Mouse (Mus musculus): Measurements from ENCODE around the gene Fam20c.

The Fam20c gene

DNA sequence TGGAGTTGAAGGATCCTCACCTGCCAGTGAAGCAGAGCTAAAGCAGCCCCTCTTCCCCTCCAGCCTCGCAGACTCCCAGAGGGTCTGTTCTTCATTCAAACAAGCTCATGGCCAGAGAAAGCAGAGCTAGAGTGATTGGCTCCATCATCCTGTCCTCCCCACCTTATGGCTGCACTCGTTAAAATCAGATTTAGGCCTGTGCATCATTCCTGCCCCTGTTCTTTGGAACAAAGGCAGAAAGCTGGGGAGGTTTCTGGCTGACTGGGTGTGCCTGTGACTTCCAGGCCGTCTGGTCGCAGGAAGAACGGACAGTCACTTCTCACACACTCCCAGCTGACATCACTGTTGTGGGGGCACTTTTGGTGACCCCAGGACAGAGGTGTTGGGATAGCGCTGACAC is 2.8 kb downstream of the Fam20c start:
- DNase-seq: no peak

DNA sequence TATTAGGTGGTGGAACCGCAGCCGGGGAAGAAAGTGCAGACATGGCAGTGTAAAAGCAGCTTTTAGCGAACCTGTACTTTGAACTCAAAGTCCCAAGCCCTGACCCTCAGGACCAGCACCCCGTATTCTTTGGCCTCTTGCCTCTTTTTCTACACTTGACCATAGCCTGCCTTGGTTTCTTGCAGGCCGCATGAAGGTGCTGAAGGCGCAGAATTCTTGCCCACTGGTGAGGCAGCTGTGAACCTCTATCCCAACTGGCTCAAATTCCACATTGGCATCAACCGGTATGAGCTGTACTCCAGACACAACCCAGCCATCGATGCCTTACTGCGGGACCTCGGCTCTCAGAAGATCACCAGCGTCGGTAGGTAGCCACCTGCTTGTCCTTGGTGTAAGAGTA is 3.3 kb downstream of the Fam20c start:
- DNase-seq: no peak

DNA sequence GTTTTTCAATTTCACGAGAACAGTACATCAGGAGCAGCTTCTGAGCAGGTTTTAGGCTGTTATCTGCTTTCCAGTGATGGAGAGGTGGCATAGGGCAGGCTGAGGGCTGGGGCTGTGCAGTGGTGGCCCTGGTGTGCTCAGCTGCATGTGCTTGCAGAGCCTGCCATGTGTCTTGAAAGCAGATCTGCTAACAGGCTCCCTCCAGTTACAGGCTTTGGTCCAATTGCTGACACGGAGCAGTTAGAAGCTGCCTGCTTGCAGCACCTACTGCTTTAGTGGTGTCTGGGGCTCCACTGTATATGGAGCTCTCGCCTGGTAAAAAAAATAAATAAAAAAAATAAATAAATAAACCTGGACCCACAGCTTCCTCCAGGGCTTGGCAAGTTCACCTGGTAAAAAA is 4.2 kb downstream of the Fam20c start:
- DNase-seq: no peak

DNA sequence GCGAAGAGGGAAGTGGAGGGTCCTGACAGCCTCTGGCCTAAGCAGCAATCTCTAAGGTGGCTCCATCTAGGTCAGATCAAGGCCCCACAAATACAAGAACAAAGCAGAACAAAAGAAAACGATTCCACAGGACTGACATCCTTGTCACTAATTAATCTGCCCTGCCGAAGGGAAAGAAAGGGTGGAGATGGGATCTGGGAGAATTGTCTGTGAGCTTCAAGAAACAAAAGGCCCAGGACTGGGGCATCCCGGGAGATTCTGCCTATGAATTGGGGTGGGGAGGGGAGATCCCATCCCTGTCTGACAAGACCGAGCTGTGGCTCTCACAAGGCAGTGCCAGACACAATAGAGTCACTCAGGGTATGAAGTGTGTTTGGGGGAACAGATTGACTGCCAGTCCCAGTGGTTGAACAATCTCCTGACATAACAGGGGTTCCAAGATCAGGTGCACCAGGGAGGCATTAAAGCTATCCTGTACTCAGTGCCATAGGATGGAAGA is 7.6 kb downstream of the Fam20c start:
- DNase-seq: no peak

DNA sequence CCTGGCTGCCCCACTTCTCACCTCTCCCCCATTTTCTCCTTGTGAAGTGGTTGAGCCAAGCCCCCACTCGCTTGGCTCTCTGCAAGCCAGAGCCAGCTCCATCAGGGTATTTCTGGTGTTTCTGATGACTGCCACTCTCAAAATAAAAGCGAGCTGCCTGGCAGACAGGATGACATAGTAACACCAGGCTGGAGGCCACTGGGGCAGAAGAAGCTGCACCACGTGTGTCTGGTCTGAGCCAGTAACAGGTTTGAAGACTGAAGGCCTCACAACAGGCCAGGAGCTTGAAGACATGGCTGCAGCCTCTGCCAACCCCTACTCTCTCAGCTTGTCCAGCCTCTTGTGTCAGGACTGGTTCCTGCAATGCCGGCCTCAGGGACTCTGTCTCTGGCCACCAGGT is 8.0 kb downstream of the Fam20c start:
- DNase-seq: no peak

DNA sequence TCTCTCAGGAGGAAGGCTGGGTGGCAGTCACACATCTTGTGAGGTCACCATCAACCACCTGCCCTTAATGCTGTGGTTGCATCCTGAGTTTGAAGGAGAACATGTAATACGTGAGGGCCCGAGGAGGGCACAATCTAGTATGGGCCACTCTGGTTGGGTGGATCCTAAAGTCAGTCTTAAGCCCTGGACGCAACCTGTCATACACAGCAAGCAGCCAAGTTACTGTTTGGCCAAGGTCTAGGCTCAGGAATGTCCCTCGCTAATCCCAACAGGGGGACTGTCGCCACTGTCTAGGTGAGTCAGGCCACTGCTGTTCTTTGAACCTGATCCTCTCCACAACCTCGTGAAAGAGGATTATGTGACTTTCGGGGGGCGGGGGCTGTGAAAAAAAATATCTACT is 10.3 kb downstream of the Fam20c start:
- no peak for DNase-seq

DNA sequence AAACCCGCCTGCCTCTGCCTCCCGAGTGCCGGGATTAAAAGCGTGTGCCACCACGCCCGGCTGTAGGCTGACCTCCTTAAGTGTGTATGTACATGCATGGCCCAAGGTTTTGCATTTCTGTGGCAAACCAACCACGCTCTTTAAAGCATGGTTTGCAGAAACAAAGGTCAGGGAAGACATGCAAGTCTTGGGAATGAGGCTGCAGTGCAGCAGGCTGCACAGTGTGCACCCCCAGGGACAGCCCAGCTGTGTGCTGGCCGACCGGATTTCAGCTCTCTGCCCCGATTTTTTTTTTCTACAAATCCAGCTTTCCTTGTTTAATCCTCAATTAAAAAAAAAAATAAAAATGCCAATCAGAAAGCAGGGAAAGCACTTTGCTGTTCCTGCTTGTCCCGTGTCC is 13.3 kb downstream of the Fam20c start:
- DNase-seq: no peak

DNA sequence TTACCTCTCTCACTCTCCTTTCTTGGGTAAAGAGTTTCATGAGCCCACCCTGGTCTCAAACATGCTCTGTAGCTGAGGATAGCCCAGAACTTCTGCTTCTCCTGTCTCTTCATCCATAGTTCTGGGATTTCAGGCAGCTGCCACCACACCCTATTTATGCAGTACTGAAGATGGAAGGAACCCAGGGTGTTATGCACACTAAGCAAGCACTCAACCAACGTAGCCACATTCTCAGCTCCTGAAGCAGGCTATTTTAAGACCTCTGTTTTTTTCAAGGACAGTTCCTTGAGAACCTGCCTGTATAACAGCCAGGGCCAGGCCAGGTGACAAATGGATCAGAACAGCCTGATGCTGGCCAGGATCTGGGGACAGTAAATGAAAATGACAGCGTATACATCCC is 14.4 kb downstream of the Fam20c start:
- DNase-seq: no peak

DNA sequence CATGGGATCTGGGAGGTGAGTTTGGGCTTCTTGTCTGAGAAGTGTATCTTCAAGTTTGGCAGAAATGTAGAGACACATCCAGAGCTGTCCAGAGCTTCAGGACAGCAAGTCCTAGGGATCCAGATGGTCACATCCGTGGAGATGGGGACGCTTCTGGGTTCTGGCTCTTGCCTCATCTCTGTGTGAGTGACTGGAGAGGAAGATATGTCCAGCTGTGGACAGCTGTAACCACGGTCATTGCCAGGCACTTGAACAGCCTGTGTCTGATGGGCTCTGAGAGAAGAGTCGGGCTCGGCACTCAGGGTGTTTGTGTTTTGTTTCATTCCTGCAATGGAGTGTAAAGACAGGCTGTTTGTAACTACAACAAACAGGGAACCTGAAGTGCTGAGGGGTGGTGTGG is 14.8 kb downstream of the Fam20c start:
- peak; percentile 33 to 80 for DNase-seq

DNA sequence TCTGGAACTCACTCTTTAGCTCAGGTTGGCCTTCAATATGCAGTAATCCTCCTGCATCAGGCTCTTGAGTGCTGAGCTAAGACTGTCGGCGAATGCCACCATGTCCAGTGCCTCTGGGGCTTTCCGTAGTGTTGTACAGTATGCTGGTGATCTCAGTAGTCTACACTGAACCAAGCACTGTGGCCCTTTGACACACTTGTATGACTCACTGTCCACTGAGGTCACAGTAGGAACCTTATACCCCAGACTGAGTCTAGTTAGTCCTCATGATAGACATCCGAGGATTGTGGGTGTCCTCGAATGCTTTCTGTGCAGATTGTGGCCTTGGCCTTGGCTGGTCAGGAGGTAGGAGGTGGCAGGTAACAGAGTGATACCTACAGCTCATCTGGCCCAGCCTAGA is 20.8 kb downstream of the Fam20c start:
- DNase-seq: no peak

DNA sequence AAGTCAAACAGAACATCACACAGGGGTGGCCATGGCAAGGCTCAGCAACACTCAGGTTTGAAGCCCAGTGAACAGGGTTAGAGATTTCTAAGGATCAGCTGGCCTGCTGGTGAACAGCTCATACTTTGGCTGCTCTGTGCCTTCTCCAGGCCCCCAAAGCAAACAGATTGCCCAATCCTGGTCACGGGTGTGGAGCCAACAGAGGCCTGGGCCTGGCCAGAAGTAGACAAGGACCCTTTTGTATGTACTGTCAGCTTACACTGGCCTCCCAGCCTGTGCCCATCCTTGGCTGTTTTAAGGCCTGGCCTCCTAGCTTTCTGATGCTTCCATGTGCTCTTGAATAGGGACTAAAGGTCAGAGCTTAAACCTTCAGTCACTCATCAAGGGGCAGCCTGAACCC is 22.0 kb downstream of the Fam20c start:
- peak; percentile 10 to 47 for DNase-seq

DNA sequence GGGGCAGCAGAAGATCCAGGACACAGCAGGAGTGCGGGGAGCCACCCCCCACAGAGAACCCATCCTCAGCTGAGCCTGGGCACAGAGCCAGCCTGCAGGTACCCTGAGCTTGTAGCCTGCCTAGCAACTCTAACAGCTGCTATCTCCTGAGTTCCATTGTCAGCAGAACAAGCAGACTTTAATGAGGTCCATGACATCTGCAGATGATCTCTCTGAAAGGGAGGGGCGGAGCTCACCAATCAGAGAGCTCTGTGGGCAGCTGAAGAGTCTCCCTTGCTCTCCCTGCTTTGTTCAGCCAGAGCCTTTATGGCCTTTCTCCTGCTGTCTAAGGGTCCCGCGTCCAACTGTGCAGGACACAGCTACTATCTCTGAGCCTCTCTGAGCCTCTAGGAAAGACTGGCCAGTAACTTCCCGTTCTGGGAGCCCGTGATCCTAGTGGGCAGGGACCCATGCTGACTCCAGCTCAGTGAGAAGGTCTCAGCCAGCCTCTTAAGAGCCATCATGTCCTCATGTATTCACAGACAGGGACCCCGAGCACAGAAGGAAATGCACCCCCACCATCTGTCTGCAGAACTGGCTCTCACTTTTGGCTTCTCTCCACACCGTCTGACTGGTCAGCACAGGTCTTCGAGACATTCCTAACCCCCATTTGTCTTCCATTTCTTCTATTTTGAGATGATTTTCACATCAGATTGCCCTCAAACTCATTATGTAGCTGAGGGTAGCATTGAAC is 24.6 kb downstream of the Fam20c start:
- DNase-seq: no peak

DNA sequence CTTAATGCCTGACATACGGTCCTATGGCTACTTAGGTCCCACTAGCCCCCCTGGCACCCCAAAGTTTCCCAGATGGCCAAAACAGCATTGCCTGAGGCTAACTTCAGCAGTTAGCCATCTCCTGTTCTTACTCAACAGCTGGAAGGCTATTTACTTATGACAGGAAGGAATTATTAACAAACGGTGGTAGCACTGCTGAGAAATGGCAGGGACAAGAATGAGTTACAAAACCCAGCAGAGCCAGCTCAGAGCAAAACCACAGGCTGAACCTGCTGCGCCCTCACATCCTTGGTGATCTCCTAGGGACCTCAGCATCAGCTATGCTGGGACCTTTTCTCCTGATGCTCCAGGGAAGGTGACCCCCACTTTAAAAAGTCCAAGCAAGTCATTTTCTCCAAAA is 25.3 kb downstream of the Fam20c start:
- no peak for DNase-seq

DNA sequence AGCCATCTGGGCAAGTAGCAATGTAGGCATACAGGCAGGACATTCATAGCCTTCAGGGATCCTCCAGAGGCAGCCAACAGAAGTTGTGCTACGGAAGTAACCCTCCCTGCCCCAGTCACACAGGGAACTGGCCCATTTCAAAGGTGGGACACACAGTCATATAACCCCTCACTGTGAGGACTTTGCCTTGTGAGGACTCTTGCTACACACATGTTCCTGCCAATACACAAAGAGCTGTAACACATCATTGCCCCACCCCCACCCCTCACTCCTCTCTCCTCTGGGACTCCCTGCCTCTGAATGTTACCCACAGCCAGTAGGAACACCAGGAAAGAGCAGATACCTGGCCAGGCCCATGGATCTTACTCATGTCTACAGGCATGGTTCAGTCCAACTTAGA is 28.4 kb downstream of the Fam20c start:
- no peak for DNase-seq

DNA sequence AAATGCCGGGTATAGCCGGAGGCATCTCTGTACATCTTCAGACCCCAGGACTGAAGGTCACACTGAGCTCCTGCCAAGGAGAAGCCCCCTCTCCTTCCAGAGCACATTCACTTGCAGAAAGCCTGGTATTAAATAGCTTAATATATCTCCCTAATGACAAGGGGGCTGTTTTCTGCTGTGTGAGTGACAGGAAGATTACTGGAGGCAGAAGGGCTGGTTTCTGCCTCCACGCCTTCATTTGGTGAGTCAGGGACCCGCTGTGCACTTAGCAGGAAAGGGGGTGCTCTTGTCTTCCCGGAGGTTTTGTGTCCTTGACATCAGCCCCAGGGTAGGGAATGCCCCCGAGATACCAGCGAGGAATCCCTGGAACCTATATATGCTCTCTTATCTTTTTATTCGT is 28.9 kb downstream of the Fam20c start:
- no peak for DNase-seq

DNA sequence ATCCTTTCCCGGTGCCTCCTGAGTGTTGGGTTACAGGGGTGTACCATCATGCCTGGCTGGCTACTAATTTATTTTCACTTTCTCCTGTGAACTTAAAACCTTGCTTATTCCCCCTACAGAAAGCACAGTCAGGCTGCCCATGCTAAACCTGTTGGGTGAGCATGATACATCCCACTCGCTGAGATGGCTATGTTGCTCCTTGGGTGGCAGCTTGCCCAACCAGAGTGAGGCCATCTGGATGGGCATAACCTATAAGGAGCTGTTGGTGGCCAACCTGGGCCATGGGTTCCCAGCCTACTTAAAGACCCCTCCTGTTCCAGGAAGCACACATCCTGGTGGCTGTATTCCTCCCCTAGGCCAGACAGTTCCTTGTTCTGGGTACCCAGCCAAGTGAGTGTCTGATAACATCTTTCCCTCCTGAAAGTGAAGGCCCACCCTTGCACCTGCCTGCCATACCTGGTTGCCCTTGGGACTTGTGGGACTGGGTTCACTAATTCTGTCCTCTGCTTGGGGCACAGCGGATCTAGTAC is 31.7 kb downstream of the Fam20c start:
- DNase-seq: no peak

DNA sequence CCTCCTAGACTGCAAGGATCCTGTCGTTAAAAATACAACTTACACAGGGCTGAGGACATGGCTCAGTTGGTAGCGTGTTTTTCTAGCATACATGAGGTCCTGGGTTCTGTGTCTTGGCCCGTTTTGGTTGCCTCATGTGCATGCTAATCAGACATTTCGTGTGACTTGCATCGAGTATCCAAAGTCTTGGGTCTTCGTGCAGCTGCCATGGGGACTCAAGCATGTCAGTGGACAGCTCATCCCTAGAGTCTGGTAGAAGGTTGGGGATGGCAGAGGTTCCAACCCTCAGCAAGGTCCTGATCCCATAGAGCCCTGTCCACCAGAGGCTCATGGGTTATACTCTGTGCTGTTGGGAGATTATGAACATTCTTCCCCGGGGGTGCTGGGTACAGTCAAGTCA is 33.3 kb downstream of the Fam20c start:
- no peak for DNase-seq

DNA sequence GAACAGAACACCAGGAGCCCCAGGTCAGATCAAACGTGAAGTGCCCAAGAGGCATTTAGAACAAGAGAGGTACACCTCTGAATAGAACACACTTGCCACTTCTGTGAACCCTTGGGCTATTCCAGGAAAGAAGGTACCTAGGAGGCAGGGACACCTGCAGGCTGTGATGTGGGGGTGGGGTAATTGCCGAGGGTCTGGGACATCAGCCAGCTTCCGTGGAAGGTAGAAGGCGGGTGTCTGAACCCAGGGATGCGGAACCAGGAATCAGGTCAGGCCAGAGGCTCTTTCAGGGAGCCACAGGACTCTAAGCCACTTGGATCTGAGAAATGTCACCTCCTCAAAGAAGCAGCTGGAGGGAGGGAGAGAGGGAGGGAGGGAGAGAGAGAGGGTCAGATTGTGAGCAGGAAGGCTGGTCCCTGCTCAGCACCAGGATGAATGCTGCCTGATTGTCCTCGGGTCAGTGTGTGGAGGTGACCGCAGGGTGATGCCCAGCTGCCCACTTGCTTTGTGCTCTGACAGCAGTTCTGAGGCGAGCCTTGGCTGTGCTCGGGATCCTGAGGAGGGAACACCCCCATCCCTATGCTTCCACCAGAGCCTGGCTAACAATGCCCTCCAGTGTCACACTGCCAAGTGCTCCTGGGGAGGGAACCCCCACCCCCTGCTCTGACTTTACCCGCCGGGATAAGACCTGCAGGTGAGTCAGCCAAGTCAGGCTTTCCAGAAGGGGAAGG is 34.3 kb downstream of the Fam20c start:
- no peak for DNase-seq

DNA sequence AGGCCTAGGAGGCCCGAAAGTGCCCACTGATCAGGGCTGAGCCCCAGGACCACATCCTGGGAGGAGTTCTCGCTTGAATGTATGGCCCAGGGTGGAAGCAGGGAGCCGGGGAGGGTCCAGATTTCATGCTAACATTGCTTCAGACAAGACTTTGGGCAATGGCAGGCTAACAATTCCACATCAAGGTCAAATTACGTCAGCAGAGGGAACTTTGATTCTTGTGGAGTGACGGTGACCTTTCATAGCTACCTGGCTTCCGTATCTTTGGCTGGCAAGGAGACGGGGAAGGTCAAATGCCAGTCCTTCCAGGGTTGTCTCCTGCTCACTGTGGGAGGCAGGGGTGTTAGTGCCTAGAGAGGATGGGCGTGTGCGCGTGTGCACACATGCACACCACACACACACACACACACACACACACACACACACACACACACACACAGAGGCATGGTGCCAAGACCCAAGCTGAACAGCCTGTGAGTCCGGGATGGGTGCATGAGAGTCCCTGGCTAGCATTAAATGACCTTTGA is 36.7 kb downstream of the Fam20c start:
- no peak for DNase-seq

DNA sequence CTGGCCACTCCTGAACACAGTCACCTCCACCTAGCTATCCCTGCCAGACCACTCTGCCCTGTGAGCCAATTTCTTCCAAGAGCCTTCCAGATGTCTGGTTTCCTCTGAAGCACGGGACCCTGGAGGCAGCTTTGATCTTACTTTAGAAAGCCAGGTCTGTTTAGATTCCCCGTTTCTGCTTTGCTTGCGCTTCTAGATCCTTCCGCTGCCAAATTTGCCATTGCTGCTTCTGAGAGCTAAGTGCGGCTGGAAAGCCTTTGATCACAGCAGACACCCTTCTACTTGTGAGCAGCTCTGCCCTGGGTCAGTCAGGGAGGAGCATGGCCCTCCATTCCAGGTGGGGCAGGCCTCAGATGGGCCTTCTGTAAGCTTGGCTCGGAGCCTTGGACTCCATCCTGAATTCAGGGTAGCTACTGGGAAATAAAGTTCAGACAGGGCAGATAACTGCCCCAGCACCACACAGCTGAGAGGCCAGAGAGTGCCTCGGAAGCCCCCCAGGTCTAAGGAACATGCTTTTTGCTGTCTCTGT is 47.3 kb downstream of the Fam20c start:
- DNase-seq: no peak

DNA sequence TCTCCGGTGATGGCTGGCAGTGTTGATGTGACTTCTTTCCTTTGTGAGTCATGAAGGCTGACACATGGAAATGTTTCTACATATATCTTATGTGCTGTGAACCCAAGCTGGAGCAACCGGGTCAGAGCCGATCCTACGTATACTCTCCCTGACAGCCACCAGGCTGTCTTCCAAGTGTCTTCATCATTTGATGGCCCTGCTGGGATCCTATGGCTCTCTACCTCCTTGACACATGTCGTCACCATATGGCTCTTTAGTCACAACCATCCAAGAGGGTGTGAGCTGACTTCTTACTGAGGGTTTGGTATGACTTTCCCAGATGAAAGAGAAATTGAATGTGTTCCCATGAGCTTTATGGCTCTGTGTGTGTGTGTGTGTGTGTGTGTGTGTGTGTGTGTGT is 50.0 kb downstream of the Fam20c start:
- no peak for DNase-seq

DNA sequence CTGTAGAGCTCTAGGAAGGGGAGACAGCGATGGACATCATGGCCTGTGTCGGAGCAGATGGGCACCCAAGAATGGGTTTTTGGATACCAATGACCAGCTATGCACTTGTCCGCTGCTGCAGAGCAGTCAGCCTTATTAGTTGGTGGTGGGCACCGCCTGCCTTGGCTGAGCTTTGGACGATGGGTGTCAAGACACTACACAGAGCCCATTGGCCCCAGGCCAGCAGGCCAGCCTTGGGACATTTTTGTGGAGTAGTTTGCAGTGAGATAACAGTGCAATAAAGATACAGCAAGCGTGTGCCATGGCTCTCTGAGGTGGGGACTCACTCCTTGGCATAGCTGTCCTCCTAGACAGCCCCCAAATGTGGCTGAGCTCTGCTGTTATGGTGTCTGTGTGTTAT is 55.5 kb downstream of the Fam20c start:
- no peak for DNase-seq

DNA sequence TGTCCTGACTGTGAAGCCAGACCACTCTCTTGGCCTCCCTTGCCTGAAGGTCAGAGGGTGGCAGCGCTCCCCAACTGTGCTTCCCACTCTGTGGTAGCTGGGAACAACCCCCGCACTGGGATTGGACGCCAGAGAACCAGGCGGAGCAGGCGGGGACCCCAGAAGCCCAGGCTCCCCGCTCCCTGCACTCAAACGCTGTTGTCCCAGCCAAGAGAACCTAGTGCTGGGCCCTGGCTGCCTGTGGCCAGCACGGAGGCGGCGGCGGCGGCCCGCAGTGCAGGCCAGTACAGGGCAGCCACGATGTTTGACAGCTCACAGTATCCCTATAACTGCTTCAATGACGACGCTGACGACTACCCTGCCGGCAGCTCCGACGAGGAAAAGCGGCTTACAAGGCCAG is 65.5 kb downstream of the Fam20c start, which contains the start of gene Gm5294:
Gene Gm5294 (plus strand): TSS at position 301 of the 400 bp plus-strand sequence.
- DNase-seq: no peak

Measured in lung, postnatal 4 days (tissue).